Mouse (Mus musculus): ENCODE data around the gene Sh3bp1. TPM values are rescaled to one million over a fixed set of nuclear protein-coding genes. Genes with fewer than 3 reads are reported as not detected.

Gene Sh3bp1
- total and polyA plus RNA-seq, 2 experiments from 2014 or later, result 6.4 to 9.8 TPM

DNA sequence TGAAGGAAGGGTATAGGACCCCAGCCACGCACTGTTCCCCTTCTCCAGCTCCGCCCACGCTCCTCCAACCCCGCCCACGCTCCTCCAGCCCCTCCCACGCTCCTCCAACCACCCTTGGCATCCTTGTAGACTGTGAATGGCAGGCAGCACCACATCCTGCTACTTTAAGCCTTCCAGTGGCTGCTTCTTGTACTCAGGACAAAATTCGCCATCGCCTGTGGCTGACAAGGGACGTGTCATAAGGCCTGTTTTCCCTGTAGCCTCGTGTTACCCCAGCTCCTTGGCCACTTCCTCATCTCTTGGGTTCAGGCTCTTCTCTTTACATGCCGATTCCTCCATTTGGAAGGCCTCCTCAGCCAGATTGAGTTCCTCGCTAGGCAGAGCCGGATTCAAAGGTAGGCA, 35.7 kb upstream of the Sh3bp1 start:
- Histone ChIP-seq H3K36me3 (replicated peaks; ENCODE audit: control insufficient read depth, insufficient read depth, low read length) (no peaks in the 10 kb centered on the region), H3K27me3 (ENCODE audit: control insufficient read depth, insufficient read depth, low read length) (no peaks in the 10 kb centered on the region), H3K4me1 (ENCODE audit: control insufficient read depth, insufficient read depth) (peaks cover 4% of the 10 kb centered on the region; the same call in 1 of the 2 replicates), H3K4me2 (ENCODE audit: low read depth, low read length) (no peak overlapping the region), H3K4me3 (ENCODE audit: low read depth, low read length) (no peak overlapping the region), H3K27ac (ENCODE audit: low read depth) (no peak overlapping the region), H3K9ac (replicated peaks; ENCODE audit: low read depth, low read length) (no peak overlapping the region), H3K9me3 (replicated peaks; ENCODE audit: control insufficient read depth, low read length) (no peaks in the 10 kb centered on the region)
- DNase-seq (ENCODE audit: low spot score) (no peak), ATAC-seq (ENCODE audit: insufficient read depth, low read depth) (no peak)
- WGBS, result 58% methylated on average over 13 of the region's 13 CpGs
- TF ChIP-seq EP300 (IDR thresholded peaks at IDR 0.05; ENCODE audit: low read depth), result no peak
- TF ChIP-seq CTCF (IDR thresholded peaks at IDR 0.05; ENCODE audit: low read depth), result no peak

GRCm38 (mm10) chr15:78868398-78868797, 31.2 kb upstream of the Sh3bp1 start:
- H3K4me3 ChIP-seq (ENCODE audit: low read depth, low read length), result no peak overlapping the region
- WGBS, result 33% methylated on average over 9 of the region's 9 CpGs
- H3K4me1 ChIP-seq (ENCODE audit: control insufficient read depth, insufficient read depth), result peaks cover 4% of the 10 kb centered on the region; the same call in 1 of the 2 replicates
- TF ChIP-seq EP300 (IDR thresholded peaks at IDR 0.05; ENCODE audit: low read depth), result no peak
- H3K27me3 ChIP-seq (ENCODE audit: control insufficient read depth, insufficient read depth, low read length), result no peaks in the 10 kb centered on the region
- H3K9me3 ChIP-seq (replicated peaks; ENCODE audit: control insufficient read depth, low read length), result no peaks in the 10 kb centered on the region
- ATAC-seq (ENCODE audit: insufficient read depth, low read depth), result peak; percentile 75; the same call in 1 of the 2 replicates
- no peaks in the 10 kb centered on the region for H3K36me3 ChIP-seq (replicated peaks; ENCODE audit: control insufficient read depth, insufficient read depth, low read length)
- H3K4me2 ChIP-seq (ENCODE audit: low read depth, low read length), result no peak overlapping the region
- peak overlapping the region; percentile 73 for H3K27ac ChIP-seq (ENCODE audit: low read depth)
- no peak overlapping the region for H3K9ac ChIP-seq (replicated peaks; ENCODE audit: low read depth, low read length)
- peak; percentile 62 for DNase-seq (ENCODE audit: low spot score)

- no peak for TF ChIP-seq CTCF (IDR thresholded peaks at IDR 0.05; ENCODE audit: low read depth)
- 57% methylated on average over 7 of the region's 7 CpGs for WGBS
- no peak overlapping the region for H3K4me3 ChIP-seq (ENCODE audit: low read depth, low read length)
- no peaks in the 10 kb centered on the region for H3K9me3 ChIP-seq (replicated peaks; ENCODE audit: control insufficient read depth, low read length)
- no peak overlapping the region for H3K4me2 ChIP-seq (ENCODE audit: low read depth, low read length)
- no peaks in the 10 kb centered on the region for H3K36me3 ChIP-seq (replicated peaks; ENCODE audit: control insufficient read depth, insufficient read depth, low read length)
- DNase-seq (ENCODE audit: low spot score), result no peak
- H3K4me1 ChIP-seq (ENCODE audit: control insufficient read depth, insufficient read depth), result 0 out of 2 replicates have a peak, but pooled peaks cover 3% of the 10 kb centered on the region
- H3K27ac ChIP-seq (ENCODE audit: low read depth), result peak overlapping the region; percentile 73
- no peak overlapping the region for H3K9ac ChIP-seq (replicated peaks; ENCODE audit: low read depth, low read length)
- ATAC-seq (ENCODE audit: insufficient read depth, low read depth), result no peak
- H3K27me3 ChIP-seq (ENCODE audit: control insufficient read depth, insufficient read depth, low read length), result no peaks in the 10 kb centered on the region
These were observed 30.7 kb upstream of the Sh3bp1 start for GRCm38 (mm10) chr15:78868826-78869233.

- ATAC-seq (ENCODE audit: insufficient read depth, low read depth), result no peak
- H3K4me3 ChIP-seq (ENCODE audit: low read depth, low read length), result no peak overlapping the region
- H3K27me3 ChIP-seq (ENCODE audit: control insufficient read depth, insufficient read depth, low read length), result no peaks in the 10 kb centered on the region
- H3K27ac ChIP-seq (ENCODE audit: low read depth), result no peak overlapping the region
- H3K4me2 ChIP-seq (ENCODE audit: low read depth, low read length), result no peak overlapping the region
- WGBS, result 20% methylated on average over 6 of the region's 6 CpGs
- H3K9me3 ChIP-seq (replicated peaks; ENCODE audit: control insufficient read depth, low read length), result no peaks in the 10 kb centered on the region
- no peaks in the 10 kb centered on the region for H3K4me1 ChIP-seq (ENCODE audit: control insufficient read depth, insufficient read depth)
- no peaks in the 10 kb centered on the region for H3K36me3 ChIP-seq (replicated peaks; ENCODE audit: control insufficient read depth, insufficient read depth, low read length)
- no peak overlapping the region for H3K9ac ChIP-seq (replicated peaks; ENCODE audit: low read depth, low read length)
- TF ChIP-seq CTCF (IDR thresholded peaks at IDR 0.05; ENCODE audit: low read depth) (peak; percentile 67), EP300 (IDR thresholded peaks at IDR 0.05; ENCODE audit: low read depth) (no peak)
- DNase-seq (ENCODE audit: low spot score), result no peak
These were observed 29.8 kb upstream of the Sh3bp1 start for GRCm38 (mm10) chr15:78869775-78870174.

- ATAC-seq (ENCODE audit: insufficient read depth, low read depth), result no peak
- no peaks in the 10 kb centered on the region for H3K9me3 ChIP-seq (replicated peaks; ENCODE audit: control insufficient read depth, low read length)
- H3K4me1 ChIP-seq (ENCODE audit: control insufficient read depth, insufficient read depth), result no peaks in the 10 kb centered on the region
These were observed 27.5 kb upstream of the Sh3bp1 start for GRCm38 (mm10) chr15:78872021-78872608.

More at GRCm38 (mm10) chr15:78872021-78872608, 27.5 kb upstream of the Sh3bp1 start:
- no peak overlapping the region for H3K9ac ChIP-seq (replicated peaks; ENCODE audit: low read depth, low read length)
- TF ChIP-seq CTCF (IDR thresholded peaks at IDR 0.05; ENCODE audit: low read depth), result peak; percentile 13; the same call in 1 of the 2 replicates
- no peak for TF ChIP-seq EP300 (IDR thresholded peaks at IDR 0.05; ENCODE audit: low read depth)
- no peak overlapping the region for H3K4me2 ChIP-seq (ENCODE audit: low read depth, low read length)
- WGBS, result 52% methylated on average over 5 of the region's 5 CpGs
- no peak overlapping the region for H3K27ac ChIP-seq (ENCODE audit: low read depth)
- H3K4me3 ChIP-seq (ENCODE audit: low read depth, low read length), result no peak overlapping the region
- no peak for DNase-seq (ENCODE audit: low spot score)
- H3K27me3 ChIP-seq (ENCODE audit: control insufficient read depth, insufficient read depth, low read length), result no peaks in the 10 kb centered on the region
- no peaks in the 10 kb centered on the region for H3K36me3 ChIP-seq (replicated peaks; ENCODE audit: control insufficient read depth, insufficient read depth, low read length)

Measured in heart, postnatal 0 days (tissue).